Mouse (Mus musculus) embryonic facial prominence, embryonic 12.5 days (tissue): Measurements from ENCODE around the gene Themis2. TPM values are rescaled to one million over a fixed set of nuclear protein-coding genes. Genes with fewer than 3 reads are reported as not detected.
"Not testable (repeated sequence)": the region's sequence is repeated elsewhere in the genome, so short reads cannot be mapped to it uniquely, and the experiment has no call there.

Source experiments
- ATAC-seq: fragments of 200-750 bp; cut with Nextera tagmentation; 2 replicates; pipeline ENCODE4 v1.8.0; 2017; ENCODE audit not compliant: insufficient number of reproducible peaks, insufficient read depth, low FRiP score, low TSS enrichment
- H3K27ac ChIP-seq: fragments of 300-500 bp; sonication (generic); 2 replicates; pipeline ENCODE4 v1.5.1; 2016; ENCODE audit warnings: mild to moderate bottlenecking
- H3K27me3 ChIP-seq: fragments of 300-500 bp; sonication (generic); 2 replicates; pipeline ENCODE4 v1.6.1; 2016; ENCODE audit warnings: mild to moderate bottlenecking, moderate library complexity
- H3K36me3 ChIP-seq: fragments of 300-500 bp; sonication (generic); 2 replicates; pipeline ENCODE4 v1.6.1; 2016; ENCODE audit warnings: mild to moderate bottlenecking
- H3K4me1 ChIP-seq: fragments of 300-500 bp; sonication (generic); 2 replicates; pipeline ENCODE4 v1.6.1; 2016
- H3K4me2 ChIP-seq: fragments of 300-500 bp; sonication (generic); replicated peaks from 2 replicates; pipeline ENCODE4 v1.6.1; 2016; ENCODE audit warnings: mild to moderate bottlenecking, moderate library complexity
- H3K4me3 ChIP-seq: fragments of 300-500 bp; sonication (generic); 2 replicates; pipeline ENCODE4 v1.5.1; 2016; ENCODE audit warnings: mild to moderate bottlenecking
- H3K9ac ChIP-seq: fragments of 300-500 bp; sonication (generic); 2 replicates; pipeline ENCODE4 v1.6.1; 2016; ENCODE audit warnings: mild to moderate bottlenecking, moderate library complexity
- H3K9me3 ChIP-seq: fragments of 300-500 bp; sonication (generic); 2 replicates; pipeline ENCODE4 v1.6.1; 2016; ENCODE audit warnings: mild to moderate bottlenecking, moderate library complexity
- WGBS: fragments of 180-500 bp; shearing (Covaris S2); methylation state at CpG from one replicate; pipeline ENCODE4 v1.1.7; 2016; 5-methylcytosine and 5-hydroxymethylcytosine counted together
- polyA plus RNA-seq: library from polyadenylated mRNA; unstranded; fragments of >200 nt; fragmentation: Nextera tagmentation; extraction: Ambion mirVana; gene quantifications from 2 replicates; pipeline ENCODE4 v1.2.1, GENCODE M21; 2016

Gene Themis2
- polyA plus RNA-seq, 1 experiment from 2014 or later, result 0.72 TPM

GRCm38 (mm10) chr4:132747664-132748259 lies 48.4 kb downstream of the Themis2 start:
- Histone ChIP-seq H3K9me3 (no peaks in the 10 kb centered on the region), H3K4me2 (no peak overlapping the region), H3K36me3 (no peaks in the 10 kb centered on the region), H3K27me3 (no peaks in the 10 kb centered on the region), H3K27ac (peak overlapping the region; percentile 11; the same call in 1 of the 2 replicates), H3K9ac (no peak overlapping the region; the same call in 1 of the 2 replicates), H3K4me1 (no peaks in the 10 kb centered on the region), H3K4me3 (no peak overlapping the region)
- ATAC-seq, result no peak
- 55% methylated on average over 9 of the region's 9 CpGs for WGBS

GRCm38 (mm10) chr4:132746911-132747517 lies 49.2 kb downstream of the Themis2 start:
- Histone ChIP-seq H3K36me3 (no peaks in the 10 kb centered on the region), H3K4me2 (no peak overlapping the region), H3K27ac (no peak overlapping the region), H3K27me3 (no peaks in the 10 kb centered on the region), H3K9ac (no peak overlapping the region), H3K9me3 (no peaks in the 10 kb centered on the region), H3K4me1 (no peaks in the 10 kb centered on the region), H3K4me3 (no peak overlapping the region)
- 87% methylated on average over 9 of the region's 9 CpGs for WGBS
- no peak for ATAC-seq

- Histone ChIP-seq H3K36me3 (no peaks in the 10 kb centered on the region), H3K9me3 (no peaks in the 10 kb centered on the region), H3K9ac (no peak overlapping the region), H3K27ac (no peak overlapping the region), H3K4me3 (no peak overlapping the region), H3K4me1 (no peaks in the 10 kb centered on the region), H3K27me3 (no peaks in the 10 kb centered on the region), H3K4me2 (no peak overlapping the region)
- no peak for ATAC-seq
- 83% methylated on average over 11 of the region's 11 CpGs for WGBS
Observed at GRCm38 (mm10) chr4:132743992-132744911, 51.9 kb downstream of the Themis2 start.

GRCm38 (mm10) chr4:132741491-132741890 lies 54.7 kb downstream of the Themis2 start:
- no peak for ATAC-seq
- Histone ChIP-seq H3K4me1 (no peaks in the 10 kb centered on the region), H3K4me2 (no peak overlapping the region), H3K36me3 (no peaks in the 10 kb centered on the region), H3K9ac (no peak overlapping the region), H3K27ac (no peak overlapping the region), H3K4me3 (no peak overlapping the region), H3K27me3 (no peaks in the 10 kb centered on the region), H3K9me3 (no peaks in the 10 kb centered on the region)
- 93% methylated on average over 7 of the region's 7 CpGs for WGBS

GRCm38 (mm10) chr4:132737154-132737553 lies 59.0 kb downstream of the Themis2 start:
- not testable (repeated sequence) for ATAC-seq, H3K4me1 ChIP-seq, H3K4me3 ChIP-seq, H3K9me3 ChIP-seq, H3K36me3 ChIP-seq, H3K4me2 ChIP-seq, H3K9ac ChIP-seq, H3K27me3 ChIP-seq, H3K27ac ChIP-seq
- 91% methylated on average over 9 of the region's 9 CpGs for WGBS

GRCm38 (mm10) chr4:132735894-132736293 lies 60.3 kb downstream of the Themis2 start:
- no peaks in the 10 kb centered on the region for H3K9me3 ChIP-seq
- no peak for ATAC-seq
- H3K4me2 ChIP-seq, result no peak overlapping the region
- 57% methylated on average over 3 of the region's 3 CpGs for WGBS
- H3K9ac ChIP-seq, result no peak overlapping the region
- H3K4me3 ChIP-seq, result no peak overlapping the region
- no peak overlapping the region for H3K27ac ChIP-seq
- H3K4me1 ChIP-seq, result no peaks in the 10 kb centered on the region
- no peaks in the 10 kb centered on the region for H3K36me3 ChIP-seq
- no peaks in the 10 kb centered on the region for H3K27me3 ChIP-seq

- H3K4me1 ChIP-seq, result no peaks in the 10 kb centered on the region
- WGBS, result 74% methylated on average over 2 of the region's 2 CpGs
- no peak for ATAC-seq
Observed at GRCm38 (mm10) chr4:132735389-132735788, 60.8 kb downstream of the Themis2 start.

GRCm38 (mm10) chr4:132734766-132735165 lies 61.4 kb downstream of the Themis2 start:
- Histone ChIP-seq H3K27ac (no peak overlapping the region), H3K9ac (no peak overlapping the region), H3K9me3 (no peaks in the 10 kb centered on the region), H3K4me3 (no peak overlapping the region), H3K27me3 (no peaks in the 10 kb centered on the region), H3K36me3 (no peaks in the 10 kb centered on the region), H3K4me2 (no peak overlapping the region), H3K4me1 (no peaks in the 10 kb centered on the region)
- no peak for ATAC-seq
- WGBS, result 90% methylated on average over 2 of the region's 2 CpGs

More at GRCm38 (mm10) chr4:132735389-132735788, 60.8 kb downstream of the Themis2 start:
- no peak overlapping the region for H3K9ac ChIP-seq
- no peak overlapping the region for H3K4me3 ChIP-seq
- H3K27me3 ChIP-seq, result no peaks in the 10 kb centered on the region
- no peak overlapping the region for H3K4me2 ChIP-seq
- H3K9me3 ChIP-seq, result no peaks in the 10 kb centered on the region
- no peak overlapping the region for H3K27ac ChIP-seq
- no peaks in the 10 kb centered on the region for H3K36me3 ChIP-seq

GRCm38 (mm10) chr4:132733071-132733770 lies 63.0 kb downstream of the Themis2 start:
- no peak overlapping the region for H3K27ac ChIP-seq
- peak overlapping the region; percentile 62; the same call in 1 of the 2 replicates for H3K4me3 ChIP-seq
- 0 out of 2 replicates have a peak, but pooled peaks cover 1% of the 10 kb centered on the region for H3K36me3 ChIP-seq
- 91% methylated on average over 25 of the region's 25 CpGs for WGBS
- H3K4me2 ChIP-seq, result no peak overlapping the region; the same call in 1 of the 2 replicates
- H3K9me3 ChIP-seq, result no peaks in the 10 kb centered on the region
- H3K27me3 ChIP-seq, result no peaks in the 10 kb centered on the region
- H3K9ac ChIP-seq, result no peak overlapping the region
- no peaks in the 10 kb centered on the region for H3K4me1 ChIP-seq
- no peak for ATAC-seq

GRCm38 (mm10) chr4:132732148-132732684 lies 64.0 kb downstream of the Themis2 start, which contains the start of gene Xkr8:
Gene Xkr8, minus strand, starts transcription at chr4:132732546.
- WGBS, result 3% methylated on average over 34 of the region's 34 CpGs
- ATAC-seq, result peak; percentile 86
- Histone ChIP-seq H3K4me2 (peak within 1 kb of the TSS; percentile 81), H3K9me3 (no peaks in the 10 kb centered on the region), H3K27me3 (no peaks in the 10 kb centered on the region), H3K4me1 (no peaks in the 10 kb centered on the region), H3K4me3 (peak within 1 kb of the TSS; percentile 62), H3K27ac (no peak within 1 kb of the TSS), H3K36me3 (peaks cover 9% of the 10 kb centered on the region), H3K9ac (peak within 1 kb of the TSS; percentile 56)
